Mouse (Mus musculus): Measurements from ENCODE around the gene Dusp28. TPM values are rescaled to one million over a fixed set of nuclear protein-coding genes. Genes with fewer than 3 reads are reported as not detected.
A peak's percentile ranks its signal among the peaks of the same experiment; 100 is the strongest.

The Dusp28 gene
- polyA plus RNA-seq, 2 experiments from 2014 or later: 4.2 to 4.4 TPM

DNA sequence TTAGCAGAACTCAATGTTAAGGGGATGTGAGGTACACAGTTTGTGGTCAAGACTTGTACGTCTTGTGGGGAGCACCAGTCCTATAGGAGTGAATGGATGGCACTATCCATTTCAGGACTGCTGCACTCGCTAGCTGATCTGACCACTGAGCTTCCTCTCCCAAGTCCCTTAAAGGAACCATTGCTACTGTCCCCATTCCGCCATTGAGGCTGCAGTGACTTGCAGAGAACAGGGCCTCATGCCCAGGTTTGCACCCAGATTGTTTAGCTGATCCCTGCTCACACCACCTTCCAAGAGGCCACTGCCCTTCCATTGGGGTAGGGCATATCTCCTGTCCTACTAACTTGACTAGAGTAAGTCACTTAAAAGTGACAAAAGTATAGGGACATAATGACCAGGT lies 1.9 kb downstream of the Dusp28 start:
- no peak for ATAC-seq

DNA sequence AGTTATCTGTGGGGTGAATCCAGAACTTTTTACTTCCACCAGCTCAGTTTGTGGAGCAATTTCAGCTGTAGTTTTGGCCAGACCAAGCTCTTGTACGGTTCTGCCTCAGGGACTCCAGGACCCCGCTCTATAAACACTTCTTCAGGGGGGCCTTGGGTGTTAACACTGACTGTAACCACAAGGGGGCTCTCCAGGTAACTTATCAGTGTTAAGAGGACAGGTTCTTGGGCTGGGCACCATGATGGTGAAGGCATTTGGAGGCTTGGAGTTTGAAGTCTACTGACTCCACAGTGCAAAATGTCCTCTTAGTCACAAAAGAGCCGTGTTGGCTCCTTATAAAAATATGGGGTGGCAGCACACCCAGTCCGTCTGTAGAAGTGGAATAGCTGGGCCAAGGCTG lies 2.3 kb downstream of the Dusp28 start:
- no peak for ATAC-seq

DNA sequence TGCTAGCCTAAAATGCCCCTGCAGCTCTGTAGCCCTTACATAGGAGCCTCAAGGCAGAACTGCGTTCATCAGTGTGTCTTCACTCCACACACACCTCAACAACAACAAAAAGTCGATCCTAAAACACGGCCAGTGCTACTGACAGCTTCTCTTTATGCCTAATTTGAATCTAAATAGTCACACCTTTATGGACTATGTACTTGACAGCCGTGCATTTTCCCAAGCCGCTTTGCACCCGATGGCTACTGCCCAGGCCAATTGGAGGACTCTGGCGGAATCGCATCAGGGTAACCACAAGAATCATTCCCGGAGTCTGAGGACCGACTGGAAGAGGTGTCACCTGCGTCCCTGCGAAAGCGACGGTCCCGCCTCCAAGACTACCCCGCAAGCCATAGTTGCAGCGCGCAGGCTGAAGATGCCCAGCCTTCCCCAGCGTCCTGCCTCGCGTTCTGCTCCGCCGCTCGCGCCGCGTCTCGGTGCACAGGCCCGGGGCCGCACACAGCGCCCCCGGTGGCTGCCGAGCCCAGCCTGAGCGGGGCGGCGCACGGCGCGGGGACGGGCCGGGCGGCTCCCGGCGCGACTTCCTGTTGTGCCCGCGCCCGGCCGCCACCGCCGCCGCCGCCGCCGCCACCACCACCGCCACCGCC lies 3.6 kb downstream of the Dusp28 start, which contains the start of gene Rnpepl1:
Gene Rnpepl1, plus strand, starts transcription at position 545 of the 647 bp plus-strand sequence.
- peak; percentile 58 for ATAC-seq

DNA sequence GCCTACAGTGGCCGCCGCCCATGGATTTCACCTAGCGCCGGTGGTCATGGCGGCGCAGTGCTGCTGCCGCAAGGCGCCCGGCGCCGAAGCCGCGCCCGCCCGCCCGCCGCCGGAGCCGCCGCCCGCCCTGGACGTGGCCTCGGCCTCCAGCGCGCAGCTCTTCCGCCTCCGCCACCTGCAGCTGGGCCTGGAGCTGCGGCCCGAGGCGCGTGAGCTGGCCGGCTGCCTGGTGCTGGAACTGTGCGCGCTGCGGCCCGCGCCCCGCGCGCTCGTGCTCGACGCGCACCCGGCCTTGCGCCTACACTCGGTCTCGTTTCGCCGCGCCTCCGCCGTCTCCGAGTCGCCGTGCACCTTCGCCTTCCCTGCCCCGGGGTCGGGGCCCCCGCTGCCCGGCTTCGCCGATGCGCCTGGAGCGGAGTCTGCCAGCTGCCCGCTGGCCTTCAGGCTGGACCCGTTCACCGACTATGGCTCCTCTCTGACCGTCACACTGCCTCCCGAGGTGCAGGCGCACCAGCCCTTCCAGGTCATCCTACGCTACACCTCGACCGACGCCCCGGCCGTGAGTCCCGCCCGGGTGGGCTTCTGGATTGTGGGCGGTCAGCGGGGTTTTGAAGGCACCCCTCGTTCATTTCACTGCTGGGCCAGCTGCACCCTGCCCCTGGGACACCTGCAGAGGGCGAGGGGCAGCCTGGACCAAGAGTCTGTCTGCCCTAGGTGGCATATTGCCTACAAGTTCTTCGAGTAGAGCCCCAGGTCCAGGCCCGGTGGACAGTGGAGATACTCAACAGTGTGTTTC lies 4.3 kb downstream of the Dusp28 start:
- ATAC-seq: no peak

DNA sequence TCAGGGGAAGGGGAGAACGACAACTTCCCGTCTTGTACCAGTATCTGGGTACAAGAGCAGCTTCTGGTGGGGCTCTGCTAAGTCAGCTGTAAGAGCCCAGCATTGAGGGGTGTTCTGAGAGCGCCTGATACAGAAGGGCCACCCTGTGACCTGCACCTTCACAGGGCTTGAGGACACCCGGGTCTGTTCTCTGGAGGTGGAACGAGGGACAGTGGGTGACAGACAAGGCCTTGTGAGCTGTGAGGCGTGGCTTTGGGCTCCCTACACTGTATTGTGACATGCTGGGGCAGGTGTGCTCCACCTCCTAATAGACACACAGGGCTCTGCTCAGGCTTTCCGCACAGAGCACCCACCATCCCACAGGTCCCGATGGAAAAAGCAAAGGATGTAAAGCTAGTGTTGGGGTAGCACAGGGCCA lies 4.9 kb downstream of the Dusp28 start:
- ATAC-seq: no peak

DNA sequence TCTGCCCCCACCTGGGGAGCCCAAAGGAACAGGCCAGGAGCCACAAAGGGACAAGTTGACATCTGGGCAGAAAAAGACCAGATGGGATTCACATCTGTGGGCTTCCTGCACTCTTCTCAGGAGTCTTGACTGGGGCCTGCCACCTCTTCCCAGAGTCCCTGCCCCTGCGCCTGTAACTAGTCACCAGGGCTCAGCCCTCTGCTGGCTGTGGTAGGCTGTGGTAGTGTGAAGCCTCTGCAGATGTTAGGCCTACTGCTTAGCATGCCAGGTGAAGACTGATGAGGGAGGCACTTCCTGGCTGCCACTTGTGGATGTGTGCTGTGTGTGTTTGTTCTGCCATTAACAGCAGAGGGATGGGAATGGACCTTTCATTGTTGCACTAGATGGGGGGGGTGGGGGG lies 5.5 kb downstream of the Dusp28 start:
- peak; percentile 24 for ATAC-seq

DNA sequence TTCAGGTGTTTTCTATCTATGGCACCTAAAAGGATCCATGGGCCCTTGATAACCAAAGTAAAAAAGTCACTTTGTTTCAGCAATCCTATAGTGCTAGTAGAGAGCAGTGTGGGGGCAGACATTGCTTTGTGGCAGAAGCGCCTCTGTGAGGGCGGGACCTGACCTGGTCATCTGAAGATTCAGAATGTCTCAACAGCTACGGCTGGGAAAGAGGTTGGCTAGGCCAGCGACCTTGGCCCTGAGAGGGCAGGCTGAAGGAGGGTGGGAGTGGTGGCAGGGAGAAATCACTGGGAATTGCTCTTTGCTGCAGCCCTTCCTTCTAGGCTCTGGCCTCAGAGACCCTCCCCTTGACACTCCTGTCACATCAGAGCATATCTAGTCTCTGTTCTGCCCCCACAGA lies 7.5 kb downstream of the Dusp28 start:
- ATAC-seq: no peak

DNA sequence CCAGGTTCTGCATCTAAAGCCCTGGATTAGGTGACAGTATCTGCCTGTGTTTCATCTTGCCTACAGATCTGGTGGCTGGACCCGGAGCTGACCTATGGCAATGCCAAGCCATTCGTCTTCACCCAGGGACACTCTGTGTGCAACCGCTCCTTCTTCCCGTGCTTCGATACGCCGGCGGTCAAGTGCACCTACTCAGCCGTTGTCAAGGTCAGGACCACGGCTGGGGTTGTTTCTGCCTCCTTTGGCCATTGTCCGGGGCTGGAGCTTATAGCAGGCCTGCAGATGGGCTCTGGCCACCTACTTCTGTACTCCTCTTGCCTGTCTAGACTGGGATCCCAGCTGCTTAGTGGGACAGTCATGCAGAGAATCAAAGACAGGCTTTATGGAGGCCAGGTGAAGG lies 8.2 kb downstream of the Dusp28 start:
- no peak for ATAC-seq

DNA sequence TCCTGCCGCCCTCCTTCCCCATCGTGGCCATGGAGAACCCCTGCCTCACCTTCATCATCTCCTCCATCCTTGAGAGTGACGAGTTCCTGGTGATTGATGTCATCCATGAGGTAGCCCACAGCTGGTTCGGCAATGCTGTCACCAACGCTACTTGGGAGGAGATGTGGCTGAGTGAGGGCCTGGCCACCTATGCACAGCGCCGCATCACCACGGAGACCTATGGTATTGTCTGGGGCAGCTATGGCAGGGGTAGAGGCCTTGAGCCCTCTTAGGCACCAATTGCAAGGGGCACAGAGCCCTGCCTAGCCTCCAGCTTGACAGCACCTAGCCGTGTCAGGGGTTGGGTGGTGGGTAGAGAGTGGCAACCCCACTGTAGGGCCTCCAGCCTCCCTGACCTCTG lies 9.9 kb downstream of the Dusp28 start:
- no peak for ATAC-seq

- no peak for ATAC-seq
Observed at GRCm38 (mm10) chr1:92919151-92919550, 12.4 kb downstream of the Dusp28 start.

GRCm38 (mm10) chr1:92919775-92920174 lies 13.0 kb downstream of the Dusp28 start:
- no peak for ATAC-seq

DNA sequence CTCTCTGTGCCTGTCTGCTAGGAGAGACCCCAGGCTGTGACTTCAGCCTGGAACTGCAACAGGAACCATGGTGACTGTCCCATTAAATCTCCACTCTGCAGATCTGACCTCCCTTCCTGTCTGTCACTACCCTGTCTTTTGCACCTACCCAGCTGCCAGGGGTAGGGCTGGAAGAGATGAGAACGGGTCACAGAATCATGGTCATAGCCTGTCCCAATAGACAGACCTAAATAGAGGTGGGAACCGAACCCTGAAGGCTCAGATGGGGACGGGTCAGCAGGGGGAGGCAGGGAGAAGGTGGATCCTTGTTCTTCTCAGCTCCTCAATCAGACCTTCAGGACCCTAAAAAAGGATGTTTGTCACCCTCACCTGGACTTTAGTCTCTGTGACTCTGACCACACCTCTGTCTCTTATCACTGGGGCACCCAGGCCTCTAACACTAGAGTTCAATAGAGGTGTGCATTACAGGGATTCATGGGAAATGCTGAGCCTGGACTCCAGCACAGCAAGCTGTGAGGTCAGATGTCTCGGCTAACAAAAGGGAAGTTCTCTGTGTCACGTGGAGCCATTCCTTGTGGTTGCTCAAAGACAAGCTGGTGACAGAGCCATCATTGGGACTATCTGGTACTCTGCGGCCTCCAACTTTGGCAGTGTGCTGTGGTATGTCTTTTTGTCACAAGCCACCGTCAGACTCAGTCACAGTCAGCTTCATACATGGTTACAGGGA lies 13.9 kb downstream of the Dusp28 start:
- ATAC-seq: no peak

DNA sequence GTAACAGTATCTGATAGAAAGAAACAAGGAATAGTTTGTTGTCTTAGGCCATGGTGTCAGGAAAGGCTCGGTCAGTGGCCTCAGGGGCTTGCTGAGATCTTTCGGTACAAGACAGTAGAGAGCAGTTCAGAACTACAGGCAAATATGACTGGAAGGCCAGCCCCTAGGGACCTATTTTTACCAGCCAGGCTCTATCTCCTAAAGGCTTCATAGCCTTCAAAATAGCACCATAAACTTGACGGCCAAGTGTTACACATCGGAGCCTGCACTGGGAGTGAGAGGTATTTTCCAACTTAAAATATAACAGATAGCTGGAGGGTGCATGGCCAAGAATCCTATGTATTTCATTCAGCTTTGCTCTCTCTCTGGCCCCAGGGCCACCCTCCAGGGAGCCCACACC lies 14.7 kb downstream of the Dusp28 start:
- ATAC-seq: no peak

GRCm38 (mm10) chr1:92930171-92930706 lies 23.5 kb downstream of the Dusp28 start:
- no peak for ATAC-seq

GRCm38 (mm10) chr1:92933611-92934010 lies 26.8 kb downstream of the Dusp28 start:
- no peak for ATAC-seq

DNA sequence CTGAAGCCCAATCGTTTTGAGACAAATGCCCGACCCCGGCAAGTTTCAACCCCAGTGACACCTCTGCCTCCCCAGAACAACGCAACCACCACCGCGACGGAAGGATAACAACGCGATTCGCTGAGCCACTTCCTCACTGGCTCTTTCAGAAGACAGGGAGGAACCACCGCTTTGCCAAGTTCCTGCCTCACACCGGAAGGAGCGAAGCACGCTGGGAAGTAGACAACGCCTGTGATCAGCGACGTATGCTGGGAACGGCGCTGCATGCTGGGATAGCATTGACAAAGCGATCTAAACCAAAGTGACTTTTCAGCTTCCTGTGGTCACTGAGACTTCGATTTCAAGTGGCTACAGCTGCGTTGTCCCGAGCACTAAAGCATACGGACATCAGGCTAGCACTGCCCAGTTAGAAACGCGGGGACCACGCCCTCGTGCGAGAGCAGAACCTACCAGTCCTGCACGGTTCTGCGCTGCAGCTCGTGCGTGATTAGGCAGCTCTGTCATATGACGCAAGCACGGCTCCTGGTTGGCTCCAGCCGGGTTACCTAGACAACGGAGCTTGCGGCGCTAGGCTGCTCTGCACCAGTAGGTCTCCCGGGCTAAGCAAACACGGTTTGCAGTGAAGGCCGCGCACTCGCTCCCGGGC lies 27.5 kb downstream of the Dusp28 start, which contains the start of gene Capn10:
Gene Capn10, plus strand, starts transcription at position 195 of the 646 bp plus-strand sequence.
- ATAC-seq: peak; percentile 93

DNA sequence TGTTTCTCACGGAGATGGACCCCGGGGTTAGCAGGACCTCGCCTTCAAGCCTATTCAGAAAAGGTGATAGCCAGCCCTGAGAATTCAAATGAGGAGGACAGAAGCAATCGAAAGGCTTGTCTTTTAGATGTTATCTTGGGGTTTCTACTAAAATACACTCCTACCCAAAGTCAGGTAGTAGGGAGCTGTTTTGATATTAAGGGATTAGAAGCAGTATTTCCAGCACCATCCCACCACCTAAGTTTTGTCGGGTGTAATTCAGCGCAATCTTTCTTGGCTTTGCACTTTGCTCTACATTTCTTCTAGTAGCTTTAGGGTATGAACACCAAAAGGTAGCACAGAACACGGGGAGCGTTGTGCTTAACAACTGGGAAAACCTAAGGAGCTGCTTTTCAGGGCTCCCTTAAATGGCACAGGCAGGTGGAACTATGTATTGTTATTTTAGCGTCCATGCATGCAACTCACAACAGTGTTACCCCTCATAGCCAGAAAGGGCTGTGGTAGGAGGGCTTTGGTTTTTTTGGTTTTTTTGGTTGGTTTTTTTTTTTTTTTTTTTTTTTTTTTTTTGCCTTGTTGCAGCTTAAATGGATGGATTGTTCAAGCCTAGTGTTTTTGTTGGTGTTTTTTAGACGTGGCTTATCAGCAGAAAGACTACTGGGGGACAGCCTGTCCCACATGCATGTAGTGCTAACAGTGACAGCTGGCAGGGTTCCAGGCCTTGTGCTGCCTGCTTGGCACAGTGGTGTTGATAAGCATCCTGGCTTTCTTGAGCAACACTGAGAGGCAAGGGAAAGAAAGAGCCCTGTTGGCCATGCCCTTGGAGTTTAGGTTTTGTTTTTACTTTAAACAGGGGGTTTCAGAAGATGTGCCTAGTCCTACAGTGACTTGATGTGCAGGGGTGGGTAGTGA lies 28.5 kb downstream of the Dusp28 start:
- ATAC-seq: no peak

DNA sequence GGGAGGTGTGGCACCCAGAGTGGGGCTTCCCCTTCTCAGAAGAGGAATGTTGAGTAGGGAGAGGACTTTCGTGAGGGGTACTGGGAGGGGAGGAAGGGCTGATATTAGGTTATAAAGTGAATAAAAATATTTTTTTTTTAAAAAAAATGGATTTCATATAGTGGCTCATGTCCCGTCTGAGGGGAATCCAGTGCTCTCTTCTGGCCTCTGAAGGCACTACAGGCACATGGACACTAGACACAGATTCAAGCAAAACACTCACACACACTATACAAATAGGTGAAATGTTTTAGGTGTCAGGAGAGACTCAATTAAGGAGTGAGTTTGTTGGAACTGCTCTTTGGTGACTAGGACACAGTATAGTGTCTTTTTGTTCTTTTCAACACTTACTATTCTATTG lies 29.2 kb downstream of the Dusp28 start:
- no peak for ATAC-seq

DNA sequence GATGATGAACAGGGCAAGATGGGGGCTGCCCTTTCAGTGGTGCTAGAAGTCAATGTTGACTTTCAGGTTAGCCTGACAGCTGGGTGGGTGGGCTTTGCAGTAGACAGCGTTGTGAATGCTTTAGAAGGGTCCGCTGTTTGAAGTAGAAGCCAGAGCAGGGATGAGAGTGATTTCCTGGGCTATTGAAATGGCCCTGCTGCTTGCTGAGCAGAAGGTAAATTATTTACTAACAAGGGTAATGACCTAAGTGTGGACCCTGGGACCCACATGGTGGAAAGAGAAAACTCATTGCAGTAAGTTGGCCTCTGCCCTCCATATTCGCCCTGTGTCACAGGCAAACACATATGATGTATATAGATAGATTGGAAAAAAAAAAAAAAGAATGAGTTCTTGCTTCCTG lies 29.7 kb downstream of the Dusp28 start:
- no peak for ATAC-seq

GRCm38 (mm10) chr1:92937797-92938196 lies 31.0 kb downstream of the Dusp28 start:
- ATAC-seq: no peak

DNA sequence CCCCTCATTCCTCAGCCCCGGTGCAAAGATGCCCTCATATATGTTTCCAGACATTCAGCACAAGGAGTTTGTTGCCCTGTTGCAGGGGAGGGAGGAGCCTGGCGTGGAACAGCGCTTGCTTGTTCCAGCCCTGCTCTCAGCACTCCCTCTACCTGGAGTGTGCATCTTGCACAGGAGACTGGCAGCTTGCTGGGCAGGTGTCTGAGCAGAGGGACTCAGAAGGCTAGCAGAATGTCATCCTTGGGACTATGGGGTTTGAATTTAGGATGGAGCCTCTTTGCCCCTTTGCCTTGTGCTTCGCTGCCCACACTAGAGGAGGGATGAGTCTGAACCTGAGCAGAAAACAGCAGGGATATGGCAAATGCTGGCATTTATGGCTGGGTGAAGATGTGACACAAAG lies 33.0 kb downstream of the Dusp28 start:
- no peak for ATAC-seq

All from CD4-positive, CD25-positive, alpha-beta regulatory T cell, adult 4 months (primary cell).